In the genomic region with DNA sequence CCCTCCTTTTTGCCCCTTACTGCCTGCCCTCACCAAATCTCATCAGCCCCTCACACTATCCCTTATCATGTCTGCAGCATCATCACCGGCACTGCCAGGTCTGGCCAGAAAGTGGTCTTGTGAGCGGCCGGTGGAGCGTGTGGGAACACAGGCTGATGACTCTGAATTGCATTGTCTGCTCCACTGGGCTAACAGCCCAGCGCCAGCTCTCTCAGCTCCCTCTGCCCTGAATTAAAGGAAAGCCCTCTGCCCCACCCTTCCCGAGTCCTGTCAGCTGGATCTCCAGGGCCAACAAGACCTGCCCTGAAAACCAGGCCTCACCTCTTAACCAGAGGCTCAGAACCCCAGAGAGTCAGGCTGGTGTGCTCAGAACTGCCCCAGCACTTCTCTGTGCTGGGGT, we compare ENCODE assay signal across 12 mouse cellular contexts.
DNase-seq lines count a peak whose midpoint lies in the region; ATAC-seq lines count a peak whose summit lies in the region.
"Had no signal": no experiment of that assay in that cellular context is flagged by ENCODE, and none has a peak within 500 bp of the region (broad histone marks: within the 10 kb centered on the region; RNA-seq: fewer than 3 reads in every experiment).

No protein-coding gene starts in this region.

- H3K4me3 ChIP-seq in embryonic facial prominence, embryonic 14.5 days (ENCODE audit: low read depth, low read length) = no peak overlapping the region
- no peak overlapping the region for H3K4me3 ChIP-seq in embryonic facial prominence, embryonic 10.5 days
- no peak overlapping the region for H3K4me3 ChIP-seq in kidney, embryonic 14.5 days (ENCODE audit: low read length)
- H3K4me3 ChIP-seq in intestine, embryonic 16.5 days (ENCODE audit: low read length) = no peak overlapping the region
- H3K4me3 ChIP-seq: midbrain, embryonic 12.5 days; neural tube, embryonic 13.5 days had no signal

- no peak overlapping the region for H3K27ac ChIP-seq in embryonic facial prominence, embryonic 14.5 days (replicated peaks; ENCODE audit: low read depth, low read length)
- no peak overlapping the region for H3K27ac ChIP-seq in embryonic facial prominence, embryonic 10.5 days (replicated peaks)
- H3K27ac ChIP-seq in kidney, embryonic 14.5 days (ENCODE audit: low read depth, low read length) = no peak overlapping the region
- H3K27ac ChIP-seq in intestine, embryonic 16.5 days (ENCODE audit: low read length) = no peak overlapping the region
- H3K27ac ChIP-seq: midbrain, embryonic 12.5 days; neural tube, embryonic 13.5 days had no signal

- WGBS in embryonic facial prominence, embryonic 14.5 days = 39% methylated on average over 6 of the region's 6 CpGs
- WGBS in embryonic facial prominence, embryonic 10.5 days = 30% methylated on average over 6 of the region's 6 CpGs
- 12% methylated on average over 6 of the region's 6 CpGs for WGBS in kidney, embryonic 14.5 days
- 27% methylated on average over 6 of the region's 6 CpGs for WGBS in intestine, embryonic 16.5 days

- H3K9ac ChIP-seq in embryonic facial prominence, embryonic 14.5 days (ENCODE audit: low read depth, low read length) = no peak overlapping the region
- no peak overlapping the region for H3K9ac ChIP-seq in kidney, embryonic 14.5 days (ENCODE audit: low read depth, low read length)
- no peak overlapping the region for H3K9ac ChIP-seq in intestine, embryonic 16.5 days (ENCODE audit: low read depth, low read length)
- H3K9ac ChIP-seq: midbrain, embryonic 12.5 days; neural tube, embryonic 13.5 days had no signal

- H3K9me3 ChIP-seq in embryonic facial prominence, embryonic 14.5 days (ENCODE audit: control insufficient read depth, low read length) = no peaks in the 10 kb centered on the region
- no peaks in the 10 kb centered on the region for H3K9me3 ChIP-seq in embryonic facial prominence, embryonic 10.5 days
- no peaks in the 10 kb centered on the region for H3K9me3 ChIP-seq in kidney, embryonic 14.5 days (ENCODE audit: control insufficient read depth, low read length)
- no peaks in the 10 kb centered on the region for H3K9me3 ChIP-seq in intestine, embryonic 16.5 days (ENCODE audit: control insufficient read depth, low read length)
- H3K9me3 ChIP-seq: neural tube, embryonic 13.5 days had no signal

- DNase-seq in embryonic facial prominence, embryonic 14.5 days (ENCODE audit: low spot score) = peak; percentile 16
- DNase-seq in embryonic facial prominence, embryonic 10.5 days (ENCODE audit: low spot score) = no peak
- DNase-seq in kidney, postnatal 14 days = peak; percentile 7
- peak; percentile 61 for DNase-seq in Muller cell, postnatal 12 days (ENCODE audit: inconsistent ontology term)
- peak; percentile 17 to 21 for DNase-seq in heart, postnatal 36 days
- no peak for DNase-seq in cerebellum, adult 11-12 months
- DNase-seq: adrenal gland, postnatal 25 days had no signal

- H3K27me3 ChIP-seq in embryonic facial prominence, embryonic 14.5 days (replicated peaks; ENCODE audit: control insufficient read depth, insufficient read depth, low read length) = no peaks in the 10 kb centered on the region
- no peaks in the 10 kb centered on the region for H3K27me3 ChIP-seq in embryonic facial prominence, embryonic 10.5 days (replicated peaks; ENCODE audit: low read depth, poor library complexity, severe bottlenecking)
- H3K27me3 ChIP-seq in kidney, embryonic 14.5 days (ENCODE audit: control insufficient read depth, insufficient read depth, low read length) = no peaks in the 10 kb centered on the region
- no peaks in the 10 kb centered on the region for H3K27me3 ChIP-seq in intestine, embryonic 16.5 days (replicated peaks; ENCODE audit: control insufficient read depth, insufficient read depth, low read length)
- H3K27me3 ChIP-seq: midbrain, embryonic 12.5 days; neural tube, embryonic 13.5 days had no signal

- H3K4me2 ChIP-seq in embryonic facial prominence, embryonic 14.5 days (ENCODE audit: low read depth, low read length) = no peak overlapping the region
- H3K4me2 ChIP-seq in kidney, embryonic 14.5 days (replicated peaks; ENCODE audit: low read depth, low read length) = no peak overlapping the region
- no peak overlapping the region for H3K4me2 ChIP-seq in intestine, embryonic 16.5 days (ENCODE audit: low read depth, low read length)
- H3K4me2 ChIP-seq: midbrain, embryonic 12.5 days; neural tube, embryonic 13.5 days had no signal

- H3K4me1 ChIP-seq in embryonic facial prominence, embryonic 14.5 days (ENCODE audit: control insufficient read depth, insufficient read depth, low read length) = no peaks in the 10 kb centered on the region
- peaks cover 24% of the 10 kb centered on the region for H3K4me1 ChIP-seq in embryonic facial prominence, embryonic 10.5 days
- H3K4me1 ChIP-seq in kidney, embryonic 14.5 days (ENCODE audit: control insufficient read depth, insufficient read depth, low read length) = peaks cover 5% of the 10 kb centered on the region; the same call in 1 of the 2 replicates
- no peaks in the 10 kb centered on the region for H3K4me1 ChIP-seq in intestine, embryonic 16.5 days (ENCODE audit: control insufficient read depth, insufficient read depth, low read length)

- no peaks in the 10 kb centered on the region for H3K36me3 ChIP-seq in embryonic facial prominence, embryonic 14.5 days (ENCODE audit: control insufficient read depth, insufficient read depth, low read length)
- no peaks in the 10 kb centered on the region for H3K36me3 ChIP-seq in embryonic facial prominence, embryonic 10.5 days (replicated peaks)
- H3K36me3 ChIP-seq in kidney, embryonic 14.5 days (ENCODE audit: control insufficient read depth, insufficient read depth, low read length) = no peaks in the 10 kb centered on the region
- no peaks in the 10 kb centered on the region for H3K36me3 ChIP-seq in intestine, embryonic 16.5 days (ENCODE audit: control insufficient read depth, insufficient read depth, low read length)
- H3K36me3 ChIP-seq: midbrain, embryonic 12.5 days; neural tube, embryonic 13.5 days had no signal

- no peak; the same call in 1 of the 2 replicates for ATAC-seq in embryonic facial prominence, embryonic 14.5 days (ENCODE audit: low read depth)
- ATAC-seq in kidney, embryonic 14.5 days (ENCODE audit: low FRiP score, low TSS enrichment) = no peak
- no peak for ATAC-seq in intestine, embryonic 16.5 days
- ATAC-seq: intestine, postnatal 0 days had no signal

- intact Hi-C loops in heart, postnatal 36 days (cut with DNase I) = no loop called here

Comparison
In these comparisons a context has a peak if more than half of its experiments do, and no peak if none do; other contexts are left out.
1. DNase-seq: peak in embryonic facial prominence, embryonic 14.5 days (single experiment), kidney, postnatal 14 days (single experiment), Muller cell, postnatal 12 days (single experiment) and heart, postnatal 36 days (2 of 2); none in embryonic facial prominence, embryonic 10.5 days (single experiment) and cerebellum, adult 11-12 months (single experiment).